Mouse (Mus musculus): ENCODE measurements around the gene Lrrn3.

- TF ChIP-seq POLR2A (IDR thresholded peaks at IDR 0.05; ENCODE audit: control insufficient read depth, low read depth, low read length) (no peak), CTCF (IDR thresholded peaks at IDR 0.05; ENCODE audit: control insufficient read depth, insufficient read depth, insufficient replicate concordance, low read depth, low read length) (no peak)
Measured at GRCm38 (mm10) chr12:41401923-41402322, 84.3 kb downstream of the Lrrn3 start.
